Mouse (Mus musculus) embryonic facial prominence, embryonic 12.5 days (tissue): ENCODE measurements around the gene Atg14. TPM values are rescaled to one million over a fixed set of nuclear protein-coding genes. Genes with fewer than 3 reads are reported as not detected.

Experiments used
- ATAC-seq: fragments of 200-750 bp; cut with Nextera tagmentation; 2 replicates; pipeline ENCODE4 v1.8.0; 2017; ENCODE audit not compliant: insufficient number of reproducible peaks, insufficient read depth, low FRiP score, low TSS enrichment
- H3K27ac ChIP-seq: fragments of 300-500 bp; sonication (generic); 2 replicates; pipeline ENCODE4 v1.5.1; 2016; ENCODE audit warnings: mild to moderate bottlenecking
- H3K27me3 ChIP-seq: fragments of 300-500 bp; sonication (generic); 2 replicates; pipeline ENCODE4 v1.6.1; 2016; ENCODE audit warnings: mild to moderate bottlenecking, moderate library complexity
- H3K36me3 ChIP-seq: fragments of 300-500 bp; sonication (generic); 2 replicates; pipeline ENCODE4 v1.6.1; 2016; ENCODE audit warnings: mild to moderate bottlenecking
- H3K4me1 ChIP-seq: fragments of 300-500 bp; sonication (generic); 2 replicates; pipeline ENCODE4 v1.6.1; 2016
- H3K4me2 ChIP-seq: fragments of 300-500 bp; sonication (generic); replicated peaks from 2 replicates; pipeline ENCODE4 v1.6.1; 2016; ENCODE audit warnings: mild to moderate bottlenecking, moderate library complexity
- H3K4me3 ChIP-seq: fragments of 300-500 bp; sonication (generic); 2 replicates; pipeline ENCODE4 v1.5.1; 2016; ENCODE audit warnings: mild to moderate bottlenecking
- H3K9ac ChIP-seq: fragments of 300-500 bp; sonication (generic); 2 replicates; pipeline ENCODE4 v1.6.1; 2016; ENCODE audit warnings: mild to moderate bottlenecking, moderate library complexity
- H3K9me3 ChIP-seq: fragments of 300-500 bp; sonication (generic); 2 replicates; pipeline ENCODE4 v1.6.1; 2016; ENCODE audit warnings: mild to moderate bottlenecking, moderate library complexity
- WGBS: fragments of 180-500 bp; shearing (Covaris S2); methylation state at CpG from one replicate; pipeline ENCODE4 v1.1.7; 2016; 5-methylcytosine and 5-hydroxymethylcytosine counted together
- polyA plus RNA-seq: library from polyadenylated mRNA; unstranded; fragments of >200 nt; fragmentation: Nextera tagmentation; extraction: Ambion mirVana; gene quantifications from 2 replicates; pipeline ENCODE4 v1.2.1, GENCODE M21; 2016

Atg14 gene
- polyA plus RNA-seq, 1 experiment from 2014 or later = 21.3 TPM

DNA sequence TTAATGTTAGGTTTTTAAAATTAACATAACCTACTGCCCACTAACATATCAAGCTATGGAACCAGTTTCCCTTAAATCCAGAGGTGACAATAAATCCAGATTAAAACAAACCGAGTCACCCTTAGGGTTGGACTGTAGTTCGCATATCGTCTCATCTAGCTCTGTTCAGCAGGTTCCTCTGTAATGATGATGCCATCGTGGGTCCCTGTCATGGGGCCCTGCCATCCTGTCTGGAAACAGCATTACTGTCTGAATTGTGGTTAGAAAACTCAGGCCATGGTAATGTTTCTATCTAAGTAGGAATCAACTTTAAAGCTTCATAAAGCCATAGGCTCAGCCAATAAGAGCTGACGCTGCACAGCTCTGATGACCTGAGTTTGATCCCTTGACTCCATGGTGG is 71.8 kb downstream of the Atg14 start:
- Histone ChIP-seq H3K4me3 (no peak overlapping the region), H3K9me3 (no peaks in the 10 kb centered on the region), H3K36me3 (no peaks in the 10 kb centered on the region; the same call in 1 of the 2 replicates), H3K4me2 (no peak overlapping the region), H3K27me3 (no peaks in the 10 kb centered on the region), H3K27ac (no peak overlapping the region), H3K9ac (no peak overlapping the region), H3K4me1 (no peaks in the 10 kb centered on the region)
- ATAC-seq = no peak
- WGBS = 57% methylated on average over 5 of the region's 5 CpGs

DNA sequence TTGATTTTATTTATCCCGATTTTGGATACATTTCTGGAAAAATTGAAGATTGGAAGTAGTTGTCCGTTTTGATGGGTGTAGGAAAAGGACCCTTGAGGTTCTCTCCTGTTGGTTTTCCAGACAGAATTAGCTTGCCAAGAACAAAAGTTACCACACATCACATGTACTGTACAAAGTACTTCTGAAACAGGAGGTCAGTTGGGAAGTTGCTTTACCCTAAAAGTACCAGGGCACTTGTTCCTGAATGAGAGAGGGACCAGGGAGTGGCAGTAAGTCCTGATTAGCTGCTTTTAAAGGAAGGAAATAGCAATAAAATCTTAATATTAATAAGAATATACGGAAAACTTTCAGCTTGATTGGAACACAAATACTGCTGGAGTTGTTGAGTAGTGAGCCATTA is 73.3 kb downstream of the Atg14 start:
- Histone ChIP-seq H3K4me1 (no peaks in the 10 kb centered on the region), H3K9me3 (no peaks in the 10 kb centered on the region), H3K27me3 (no peaks in the 10 kb centered on the region), H3K4me2 (no peak overlapping the region), H3K9ac (no peak overlapping the region), H3K27ac (no peak overlapping the region), H3K36me3 (no peaks in the 10 kb centered on the region; the same call in 1 of the 2 replicates), H3K4me3 (no peak overlapping the region)
- no peak for ATAC-seq
- WGBS = 85% methylated on average over 3 of the region's 3 CpGs

DNA sequence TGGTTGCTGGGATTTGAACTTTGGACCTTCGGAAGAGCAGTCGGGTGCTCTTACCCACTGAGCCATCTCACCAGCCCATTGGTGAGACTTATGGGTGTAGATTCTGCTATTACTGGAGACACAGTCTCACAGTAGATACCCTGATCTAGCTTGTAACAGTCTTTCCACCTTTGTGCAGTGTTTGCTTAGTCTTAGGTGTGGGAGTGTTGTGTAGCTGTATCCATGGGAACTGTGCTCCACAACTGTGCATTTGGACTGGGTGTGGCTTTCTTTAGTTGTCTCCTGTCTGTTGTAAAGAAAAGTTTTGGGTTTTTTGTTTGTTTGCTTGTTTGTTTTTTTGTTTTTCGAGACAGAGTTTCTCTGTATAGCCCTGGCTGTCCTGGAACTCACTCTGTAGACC is 74.5 kb downstream of the Atg14 start:
- no peak overlapping the region for H3K27ac ChIP-seq
- WGBS = 92% methylated on average over 3 of the region's 3 CpGs
- ATAC-seq = no peak

DNA sequence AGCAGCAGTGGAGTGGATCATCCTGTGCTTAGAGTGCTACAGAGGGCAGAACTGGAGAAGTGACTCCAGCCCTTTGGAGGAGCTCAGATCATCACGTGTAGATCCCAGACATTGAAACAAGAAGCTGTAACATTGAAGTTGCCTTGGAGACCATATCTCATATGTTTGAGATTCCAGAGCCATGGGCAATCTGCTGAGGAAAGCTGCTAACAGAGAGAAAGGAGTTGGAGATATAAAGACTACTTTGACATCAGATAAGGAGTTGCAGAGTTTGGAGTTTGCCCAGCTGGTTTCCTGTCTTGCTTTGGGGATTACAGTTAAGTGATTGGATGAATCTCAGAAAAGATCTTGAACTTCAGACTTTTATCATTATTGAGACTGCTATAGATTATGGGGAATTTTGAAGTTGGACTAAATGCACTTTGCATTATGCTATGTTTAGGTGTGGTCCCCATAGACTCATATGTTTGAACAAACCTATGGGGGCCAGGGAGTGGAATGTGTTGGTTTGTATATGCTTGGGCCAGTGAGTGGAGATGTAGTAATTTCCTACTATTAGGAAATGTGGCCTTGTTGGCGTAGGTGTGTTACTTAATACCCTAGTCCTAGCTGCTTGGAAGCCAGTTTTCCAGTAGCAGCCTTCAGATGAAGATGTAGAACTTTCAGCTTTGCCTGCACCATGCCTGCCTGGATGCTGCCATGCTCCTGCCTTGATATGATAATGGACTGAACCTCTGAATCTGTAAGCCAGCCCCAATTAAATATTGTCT is 76.7 kb downstream of the Atg14 start:
- H3K9me3 ChIP-seq = no peaks in the 10 kb centered on the region
- peaks cover 8% of the 10 kb centered on the region; the same call in 1 of the 2 replicates for H3K4me1 ChIP-seq
- H3K27ac ChIP-seq = no peak overlapping the region
- ATAC-seq = no peak
- H3K4me3 ChIP-seq = no peak overlapping the region
- H3K9ac ChIP-seq = no peak overlapping the region
- H3K27me3 ChIP-seq = no peaks in the 10 kb centered on the region
- no peaks in the 10 kb centered on the region for H3K36me3 ChIP-seq
- H3K4me2 ChIP-seq = no peak overlapping the region
- WGBS = 92% methylated on average over 2 of the region's 2 CpGs

More for the DNA sequence above, 74.5 kb downstream of the Atg14 start:
- no peaks in the 10 kb centered on the region for H3K36me3 ChIP-seq
- H3K9me3 ChIP-seq = no peaks in the 10 kb centered on the region
- no peak overlapping the region for H3K4me2 ChIP-seq
- H3K4me1 ChIP-seq = no peaks in the 10 kb centered on the region
- no peak overlapping the region for H3K9ac ChIP-seq
- no peaks in the 10 kb centered on the region for H3K27me3 ChIP-seq
- H3K4me3 ChIP-seq = no peak overlapping the region

Other genes starting within 250 kb of the Atg14 start
- 2.5 and 3.7 TPM in 2 replicates for gene Lgals3, start 202.9 kb downstream of the Atg14 start, polyA plus RNA-seq
- gene Dlgap5, start 152.2 kb downstream of the Atg14 start, polyA plus RNA-seq = 52.7 and 57.9 TPM in 2 replicates
- 23.5 and 26.5 TPM in 2 replicates for gene Fbxo34, start 120.2 kb downstream of the Atg14 start, polyA plus RNA-seq
- 64.7 and 70.6 TPM in 2 replicates for gene Ktn1, start 77.8 kb upstream of the Atg14 start, polyA plus RNA-seq